Mouse (Mus musculus) limb, embryonic 14.5 days (tissue): ENCODE data around the gene Wnt16. TPM values are rescaled to one million over a fixed set of nuclear protein-coding genes. Genes with fewer than 3 reads are reported as not detected.

Experiments used
- ATAC-seq: fragments of 200-750 bp; cut with Nextera tagmentation; 2 replicates; pipeline ENCODE4 v1.8.0; 2017; ENCODE audit warnings: low read depth, moderate number of reproducible peaks, moderate TSS enrichment; ENCODE audit not compliant: low FRiP score
- DNase-seq: peaks from one replicate; pipeline ENCODE4 v3.0.0-alpha.2; 2015; ENCODE audit warnings: low spot score
- H3K27ac ChIP-seq: fragments of 300-500 bp; sonication (generic); replicated peaks from 2 replicates; pipeline ENCODE4 v1.5.1; 2014; ENCODE audit warnings: low read depth, mild to moderate bottlenecking, low read length, moderate library complexity, mixed read lengths
- H3K27me3 ChIP-seq: fragments of 300-500 bp; sonication (generic); 2 replicates; pipeline ENCODE4 v1.6.1; 2014; ENCODE audit warnings: low read length, mixed read lengths; ENCODE audit not compliant: control insufficient read depth, insufficient read depth
- H3K36me3 ChIP-seq: fragments of 300-500 bp; sonication (generic); 2 replicates; pipeline ENCODE4 v1.6.1; 2014; ENCODE audit warnings: mild to moderate bottlenecking, low read length, moderate library complexity, mixed read lengths; ENCODE audit not compliant: control insufficient read depth, insufficient read depth
- H3K4me1 ChIP-seq: fragments of 300-500 bp; sonication (generic); 2 replicates; pipeline ENCODE4 v1.6.1; 2014; ENCODE audit warnings: antibody characterized with exemption, low read length, mixed read lengths; ENCODE audit not compliant: control insufficient read depth, insufficient read depth
- H3K4me2 ChIP-seq: fragments of 300-500 bp; sonication (generic); replicated peaks from 2 replicates; pipeline ENCODE4 v1.6.1; 2014; ENCODE audit warnings: low read depth, mild to moderate bottlenecking, low read length, moderate library complexity; ENCODE audit not compliant: severe bottlenecking
- H3K4me3 ChIP-seq: fragments of 300-500 bp; sonication (generic); replicated peaks from 2 replicates; pipeline ENCODE4 v1.5.1; 2014; ENCODE audit warnings: low read length
- H3K9ac ChIP-seq: fragments of 300-500 bp; sonication (generic); 2 replicates; pipeline ENCODE4 v1.6.1; 2014; ENCODE audit warnings: mild to moderate bottlenecking, low read depth, low read length, moderate library complexity; ENCODE audit not compliant: severe bottlenecking
- H3K9me3 ChIP-seq: fragments of 300-500 bp; sonication (generic); 2 replicates; pipeline ENCODE4 v1.6.1; 2016; ENCODE audit warnings: low read length; ENCODE audit not compliant: control insufficient read depth
- POLR2A ChIP-seq: fragments of 200-500 bp; IDR thresholded peaks from 2 replicates; pipeline ENCODE4 v1.8.0; 2012; ENCODE audit warnings: inconsistent platforms, mild to moderate bottlenecking, moderate library complexity, borderline replicate concordance; ENCODE audit not compliant: insufficient read depth, insufficient read length; ENCODE audit errors: extremely low read depth
- WGBS: fragments of 180-500 bp; shearing (Covaris S2); extraction: QIAGEN DNeasy Blood & Tissue Kit; methylation state at CpG from one replicate; pipeline ENCODE4 v1.1.7; 2014; 5-methylcytosine and 5-hydroxymethylcytosine counted together
- polyA plus RNA-seq, 2 experiments: library from polyadenylated mRNA; depleted of rRNA in 1 of 2; stranded (reverse) in 1 of 2; unstranded in 1 of 2; fragments of >200 nt; fragmentation: Nextera tagmentation in 1 of 2; extraction: Ambion mirVana in 1 of 2; gene quantifications; 2 replicates each; pipeline versions ENCODE4 v1.2.1 to v1.2.3; 2012 to 2014

Wnt16 gene
- polyA plus RNA-seq, 2 experiments: 5.4 to 6.0 TPM

GRCm38 (mm10) chr6:22292056-22292455, 4.0 kb downstream of the Wnt16 start:
- Histone ChIP-seq H3K27me3 (peaks cover 27% of the 10 kb centered on the region), H3K4me3 (no peak overlapping the region), H3K4me2 (no peak overlapping the region), H3K9ac (no peak overlapping the region), H3K36me3 (no peaks in the 10 kb centered on the region), H3K9me3 (no peaks in the 10 kb centered on the region), H3K4me1 (peaks cover 15% of the 10 kb centered on the region), H3K27ac (no peak overlapping the region)
- 20% methylated on average over 4 of the region's 4 CpGs for WGBS
- ATAC-seq: no peak
- TF ChIP-seq POLR2A: no peak
- peak; percentile 54 for DNase-seq

- Histone ChIP-seq H3K9ac (no peak overlapping the region), H3K4me3 (no peak overlapping the region), H3K36me3 (no peaks in the 10 kb centered on the region), H3K4me1 (peaks cover 6% of the 10 kb centered on the region), H3K27me3 (peaks cover 9% of the 10 kb centered on the region), H3K9me3 (no peaks in the 10 kb centered on the region), H3K4me2 (no peak overlapping the region), H3K27ac (no peak overlapping the region)
- no peak for ATAC-seq
- TF ChIP-seq POLR2A: no peak
- 58% methylated on average over 3 of the region's 3 CpGs for WGBS
- DNase-seq: no peak
Observed at GRCm38 (mm10) chr6:22293922-22294321, 5.9 kb downstream of the Wnt16 start.

- Histone ChIP-seq H3K36me3 (no peaks in the 10 kb centered on the region), H3K4me3 (no peak overlapping the region), H3K27ac (no peak overlapping the region), H3K9me3 (no peaks in the 10 kb centered on the region), H3K4me2 (no peak overlapping the region), H3K4me1 (no peaks in the 10 kb centered on the region), H3K9ac (no peak overlapping the region), H3K27me3 (no peaks in the 10 kb centered on the region)
- no peak for DNase-seq
- no peak for TF ChIP-seq POLR2A
- ATAC-seq: no peak
- 66% methylated on average over 6 of the region's 6 CpGs for WGBS
Observed at GRCm38 (mm10) chr6:22297028-22297427, 9.0 kb downstream of the Wnt16 start.

- no peak overlapping the region for H3K4me3 ChIP-seq
- no peak overlapping the region for H3K4me2 ChIP-seq
- peaks cover 2% of the 10 kb centered on the region; the same call in 1 of the 2 replicates for H3K36me3 ChIP-seq
- H3K27me3 ChIP-seq: no peaks in the 10 kb centered on the region
- 52% methylated on average over 14 of the region's 14 CpGs for WGBS
- no peak for DNase-seq
- H3K4me1 ChIP-seq: no peaks in the 10 kb centered on the region
- no peak overlapping the region for H3K27ac ChIP-seq
- no peaks in the 10 kb centered on the region for H3K9me3 ChIP-seq
- TF ChIP-seq POLR2A: no peak
- ATAC-seq: no peak
- H3K9ac ChIP-seq: no peak overlapping the region
Observed at GRCm38 (mm10) chr6:22298059-22298458, 10.0 kb downstream of the Wnt16 start.

GRCm38 (mm10) chr6:22325364-22326072, 37.5 kb downstream of the Wnt16 start:
- H3K4me3 ChIP-seq: no peak overlapping the region
- H3K4me2 ChIP-seq: no peak overlapping the region
- DNase-seq: peak; percentile 78
- 0 out of 2 replicates have a peak, but pooled peaks cover 6% of the 10 kb centered on the region for H3K4me1 ChIP-seq
- no peak overlapping the region for H3K27ac ChIP-seq
- H3K9ac ChIP-seq: no peak overlapping the region
- WGBS: 55% methylated on average over 13 of the region's 13 CpGs
- no peak; the same call in 1 of the 2 replicates for ATAC-seq
- H3K9me3 ChIP-seq: no peaks in the 10 kb centered on the region
- peaks cover 29% of the 10 kb centered on the region for H3K36me3 ChIP-seq
- no peaks in the 10 kb centered on the region for H3K27me3 ChIP-seq
- no peak for TF ChIP-seq POLR2A

GRCm38 (mm10) chr6:22326289-22326688, 38.3 kb downstream of the Wnt16 start:
- H3K4me2 ChIP-seq: no peak overlapping the region
- no peak overlapping the region for H3K27ac ChIP-seq
- DNase-seq: peak; percentile 15
- no peak overlapping the region for H3K9ac ChIP-seq
- peak; percentile 56; the same call in 1 of the 2 replicates for ATAC-seq
- no peak overlapping the region for H3K4me3 ChIP-seq
- H3K4me1 ChIP-seq: 0 out of 2 replicates have a peak, but pooled peaks cover 6% of the 10 kb centered on the region
- 68% methylated on average over 4 of the region's 4 CpGs for WGBS
- TF ChIP-seq POLR2A: no peak
- H3K27me3 ChIP-seq: no peaks in the 10 kb centered on the region
- H3K9me3 ChIP-seq: no peaks in the 10 kb centered on the region
- peaks cover 23% of the 10 kb centered on the region for H3K36me3 ChIP-seq
